8 mouse cellular contexts compared by ENCODE assay signal in genomic region chr8:10006156-10006985, GRCm38 (mm10). TPM values are rescaled to one million over a fixed set of nuclear protein-coding genes. Genes with fewer than 3 reads are reported as not detected.
A peak's percentile ranks its signal among the peaks of the same experiment; 100 is the strongest.
DNase-seq lines count a peak whose midpoint lies in the region; ATAC-seq and TF ChIP-seq lines count a peak whose summit lies in the region.

Gene Tnfsf13b (plus strand): TSS chr8:10006467.

- ATAC-seq in hindbrain, embryonic 16.5 days, result no peak
- ATAC-seq in liver, embryonic 13.5 days (ENCODE audit: low read depth), result no peak
- no peak for ATAC-seq in neural tube, embryonic 12.5 days (ENCODE audit: low FRiP score, low read depth)

- H3K36me3 ChIP-seq in forebrain, embryonic 10.5 days (replicated peaks), result no peaks in the 10 kb centered on the region
- no peaks in the 10 kb centered on the region for H3K36me3 ChIP-seq in hindbrain, embryonic 16.5 days (ENCODE audit: control insufficient read depth, insufficient read depth, low read length)
- H3K36me3 ChIP-seq in liver, embryonic 13.5 days, result no peaks in the 10 kb centered on the region
- H3K36me3 ChIP-seq in neural tube, embryonic 12.5 days, result no peaks in the 10 kb centered on the region

- peak within 1 kb of the TSS; percentile 60 for H3K9ac ChIP-seq in hindbrain, embryonic 16.5 days (ENCODE audit: low read depth, low read length)
- no peak within 1 kb of the TSS for H3K9ac ChIP-seq in liver, embryonic 13.5 days
- H3K9ac ChIP-seq in neural tube, embryonic 12.5 days, result peak within 1 kb of the TSS; percentile 36

- DNase-seq in left cerebral cortex, adult 2 months (ENCODE audit: extremely low spot score in 1 of 2, low spot score in 2 of 2), result no peak
- DNase-seq in left cerebral cortex, adult 18-20 months (ENCODE audit: low spot score in 2 of 2), result no peak
- DNase-seq in forebrain, embryonic 10.5 days (ENCODE audit: extremely low spot score, low spot score), result no peak
- DNase-seq in liver, embryonic 13.5 days, result no peak
- DNase-seq in layer of hippocampus, postnatal 25 days (ENCODE audit: extremely low spot score in 1 of 2, low spot score in 1 of 2), result no peak
- DNase-seq in left cerebral cortex, postnatal 10 days (ENCODE audit: extremely low spot score in 1 of 2, low spot score in 2 of 2), result no peak

- intact Hi-C loops in left cerebral cortex, adult 2 months (cut with DNase I), result no loop called here
- intact Hi-C loops in left cerebral cortex, postnatal 10 days (cut with DNase I), result no loop called here

- peaks cover 31% of the 10 kb centered on the region for H3K27me3 ChIP-seq in forebrain, embryonic 10.5 days (ENCODE audit: poor library complexity, severe bottlenecking)
- no peaks in the 10 kb centered on the region for H3K27me3 ChIP-seq in hindbrain, embryonic 16.5 days (replicated peaks; ENCODE audit: control insufficient read depth, insufficient read depth, low read length)
- H3K27me3 ChIP-seq in liver, embryonic 13.5 days, result peaks cover 18% of the 10 kb centered on the region
- 0 out of 2 replicates have a peak, but pooled peaks cover 2% of the 10 kb centered on the region for H3K27me3 ChIP-seq in neural tube, embryonic 12.5 days (replicated peaks)

- 79% methylated on average over 16 of the region's 16 CpGs for WGBS in forebrain, embryonic 10.5 days
- 76% methylated on average over 16 of the region's 16 CpGs for WGBS in hindbrain, embryonic 16.5 days
- WGBS in liver, embryonic 13.5 days (ENCODE audit: insufficient replicate concordance), result 48% methylated on average over 16 of the region's 16 CpGs
- WGBS in neural tube, embryonic 12.5 days, result 69% methylated on average over 16 of the region's 16 CpGs

- no peaks in the 10 kb centered on the region for H3K9me3 ChIP-seq in forebrain, embryonic 10.5 days
- no peaks in the 10 kb centered on the region for H3K9me3 ChIP-seq in hindbrain, embryonic 16.5 days (ENCODE audit: control insufficient read depth, low read length)
- H3K9me3 ChIP-seq in liver, embryonic 13.5 days (replicated peaks), result no peaks in the 10 kb centered on the region
- no peaks in the 10 kb centered on the region for H3K9me3 ChIP-seq in neural tube, embryonic 12.5 days

- H3K27ac ChIP-seq in left cerebral cortex, adult 2 months, result peak within 1 kb of the TSS; percentile 24; the same call in 1 of the 2 replicates
- peak within 1 kb of the TSS; percentile 53; the same call in 1 of the 2 replicates for H3K27ac ChIP-seq in forebrain, embryonic 10.5 days
- no peak within 1 kb of the TSS for H3K27ac ChIP-seq in hindbrain, embryonic 16.5 days (ENCODE audit: low read depth, low read length)
- no peak within 1 kb of the TSS for H3K27ac ChIP-seq in liver, embryonic 13.5 days
- H3K27ac ChIP-seq in neural tube, embryonic 12.5 days, result no peak within 1 kb of the TSS

- no peak for TF ChIP-seq CTCF in left cerebral cortex, adult 2 months (IDR thresholded peaks at IDR 0.05)

- H3K4me2 ChIP-seq in hindbrain, embryonic 16.5 days (ENCODE audit: low read length), result peak within 1 kb of the TSS; percentile 73
- H3K4me2 ChIP-seq in liver, embryonic 13.5 days, result peak within 1 kb of the TSS; percentile 43
- H3K4me2 ChIP-seq in neural tube, embryonic 12.5 days (replicated peaks), result peak within 1 kb of the TSS; percentile 80

- peak within 1 kb of the TSS; percentile 43 for H3K4me3 ChIP-seq in left cerebral cortex, adult 2 months
- H3K4me3 ChIP-seq in forebrain, embryonic 10.5 days, result peak within 1 kb of the TSS; percentile 60
- peak within 1 kb of the TSS; percentile 42 for H3K4me3 ChIP-seq in hindbrain, embryonic 16.5 days (ENCODE audit: low read length)
- H3K4me3 ChIP-seq in liver, embryonic 13.5 days (replicated peaks), result 0 out of 2 replicates have a peak within 1 kb of the TSS, but pooled peaks have one; percentile 1
- H3K4me3 ChIP-seq in neural tube, embryonic 12.5 days, result peak within 1 kb of the TSS; percentile 41

- peaks cover 24% of the 10 kb centered on the region for H3K4me1 ChIP-seq in forebrain, embryonic 10.5 days
- peaks cover 7% of the 10 kb centered on the region for H3K4me1 ChIP-seq in hindbrain, embryonic 16.5 days (ENCODE audit: control insufficient read depth, insufficient read depth, low read depth, low read length)
- no peaks in the 10 kb centered on the region for H3K4me1 ChIP-seq in liver, embryonic 13.5 days (replicated peaks)
- H3K4me1 ChIP-seq in neural tube, embryonic 12.5 days, result peaks cover 10% of the 10 kb centered on the region

RNA-seq across cellular contexts. Expression of gene Tnfsf13b, which starts in this region (rescaled TPM):
- 1 to 10 TPM; 2.0 to 3.4 TPM for total RNA-seq in left cerebral cortex, adult 2 months (2021)
- total RNA-seq in left cerebral cortex, adult 18-20 months (2021), result 1 to 10 TPM; 2.8 to 3.7 TPM
- 0.12 and 0.30 TPM in 2 replicates for polyA plus RNA-seq in forebrain, embryonic 10.5 days (2016; fragmentation: Nextera tagmentation; extraction: Ambion mirVana)
- 0.22 and 0.61 TPM in 2 replicates for polyA plus RNA-seq in hindbrain, embryonic 16.5 days (2015; fragmentation: Nextera tagmentation; extraction: Ambion mirVana)
- polyA plus RNA-seq in liver, embryonic 13.5 days (2015; fragmentation: Nextera tagmentation; extraction: Ambion mirVana), result 0.07 and 0.08 TPM in 2 replicates
- polyA plus RNA-seq in neural tube, embryonic 12.5 days (2016; fragmentation: Nextera tagmentation; extraction: Ambion mirVana), result 1.4 and 1.8 TPM in 2 replicates
- 1 to 10 TPM; 3.2 to 4.2 TPM for total RNA-seq in layer of hippocampus, postnatal 25 days (2021)
- 1 to 10 TPM; 2.6 to 3.6 TPM for total RNA-seq in left cerebral cortex, postnatal 10 days (2021)

Comparison
In these comparisons a context has a peak if more than half of its experiments do, and no peak if none do; other contexts are left out.
1. H3K27ac ChIP-seq: peak in left cerebral cortex, adult 2 months (single experiment) and forebrain, embryonic 10.5 days (single experiment); none in hindbrain, embryonic 16.5 days (single experiment), liver, embryonic 13.5 days (single experiment) and neural tube, embryonic 12.5 days (single experiment).
2. H3K4me3 ChIP-seq: peak in every context shown above with its lines; median percentile 60 in forebrain, embryonic 10.5 days; 43 in left cerebral cortex, adult 2 months; 42 in hindbrain, embryonic 16.5 days; 41 in neural tube, embryonic 12.5 days; 1 in liver, embryonic 13.5 days.
3. Peak in every context shown above with its lines, with median percentiles within 50 percentile points of each other: H3K4me2 ChIP-seq.